Comparison of ENCODE assay signal across 22 mouse cellular contexts in the genomic region with DNA sequence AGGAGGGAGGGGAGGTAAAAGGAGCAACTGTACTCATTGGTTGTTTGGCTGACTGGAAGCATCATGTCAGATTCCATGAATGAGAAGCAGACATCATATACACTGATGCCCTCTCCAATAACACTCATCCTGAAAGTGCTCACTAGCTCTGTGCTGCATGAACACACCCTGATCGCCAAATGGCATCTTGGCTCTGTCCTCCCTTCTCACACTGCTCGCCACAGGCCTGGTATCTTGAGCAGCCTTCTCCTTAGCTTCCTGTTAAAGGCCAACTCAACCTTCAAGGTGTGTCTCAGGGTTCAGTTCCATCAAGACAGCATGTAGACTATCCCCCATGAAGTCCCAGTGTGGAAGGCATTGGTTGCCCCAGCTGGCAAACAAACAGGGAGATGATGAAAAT.
DNase-seq lines count a peak whose midpoint lies in the region; ATAC-seq lines count a peak whose summit lies in the region.
"Had no signal": no experiment of that assay in that cellular context is flagged by ENCODE, and none has a peak within 500 bp of the region (broad histone marks: within the 10 kb centered on the region; RNA-seq: fewer than 3 reads in every experiment).

No protein-coding gene starts in this region.

- H3K9ac ChIP-seq in forebrain, embryonic 14.5 days (ENCODE audit: low read length) = no peak overlapping the region
- H3K9ac ChIP-seq: embryonic facial prominence, embryonic 15.5 days; forebrain, postnatal 0 days; hindbrain, embryonic 15.5 days; kidney, embryonic 15.5 days had no signal

- no peak overlapping the region for H3K4me3 ChIP-seq in forebrain, embryonic 14.5 days (ENCODE audit: low read depth, low read length)
- H3K4me3 ChIP-seq: embryonic facial prominence, embryonic 15.5 days; gastrocnemius, adult 2 months; heart, embryonic 10.5 days; hindbrain, embryonic 10.5 days; hindbrain, embryonic 15.5 days; kidney, embryonic 15.5 days had no signal

- no peaks in the 10 kb centered on the region for H3K27me3 ChIP-seq in forebrain, embryonic 14.5 days (replicated peaks; ENCODE audit: control insufficient read depth, insufficient read depth, low read length)
- H3K27me3 ChIP-seq: embryonic facial prominence, embryonic 15.5 days; hindbrain, embryonic 15.5 days; kidney, embryonic 15.5 days had no signal

- no peaks in the 10 kb centered on the region for H3K36me3 ChIP-seq in forebrain, embryonic 14.5 days (ENCODE audit: control insufficient read depth, insufficient read depth, low read length)
- H3K36me3 ChIP-seq: embryonic facial prominence, embryonic 15.5 days; G1E; heart, embryonic 10.5 days; hindbrain, embryonic 10.5 days; hindbrain, embryonic 15.5 days; kidney, embryonic 15.5 days had no signal

- no peak overlapping the region for H3K27ac ChIP-seq in forebrain, embryonic 14.5 days (ENCODE audit: low read depth, low read length)
- H3K27ac ChIP-seq: embryonic facial prominence, embryonic 15.5 days; gastrocnemius, adult 2 months; heart, embryonic 10.5 days; hindbrain, embryonic 10.5 days; hindbrain, embryonic 15.5 days; kidney, embryonic 15.5 days had no signal

- DNase-seq in cerebellum, postnatal 4 days (ENCODE audit: low spot score in 2 of 2) = no peak
- DNase-seq in cerebellum, adult 11-12 months = peak; percentile 52
- peak; percentile 62 for DNase-seq in cerebellum, adult 9-10 months
- DNase-seq in forebrain, embryonic 14.5 days (ENCODE audit: low spot score) = no peak
- DNase-seq in kidney, postnatal 25 days = no peak
- DNase-seq in frontal cortex, postnatal 25 days (ENCODE audit: low spot score in 2 of 2) = no peak
- DNase-seq: adrenal gland, postnatal 10 days; B cell, adult 2 months; embryo, embryonic 11 days; forebrain, postnatal 0 days; gastrocnemius, adult 2 months; gastrocnemius, postnatal 25 days; kidney, adult 2 months had no signal

- no peaks in the 10 kb centered on the region for H3K4me1 ChIP-seq in forebrain, embryonic 14.5 days (ENCODE audit: control insufficient read depth, insufficient read depth, low read length)
- H3K4me1 ChIP-seq: embryonic facial prominence, embryonic 15.5 days; heart, embryonic 10.5 days; hindbrain, embryonic 10.5 days; hindbrain, embryonic 15.5 days; kidney, embryonic 15.5 days had no signal

- no peaks in the 10 kb centered on the region for H3K9me3 ChIP-seq in forebrain, embryonic 14.5 days (replicated peaks; ENCODE audit: control insufficient read depth, low read length)
- H3K9me3 ChIP-seq: embryonic facial prominence, embryonic 15.5 days; G1E; heart, embryonic 10.5 days; hindbrain, embryonic 10.5 days; hindbrain, embryonic 15.5 days; kidney, embryonic 15.5 days had no signal

- no peak overlapping the region for H3K4me2 ChIP-seq in forebrain, embryonic 14.5 days (ENCODE audit: low read length)
- H3K4me2 ChIP-seq: embryonic facial prominence, embryonic 15.5 days; hindbrain, embryonic 15.5 days; kidney, embryonic 15.5 days had no signal

- WGBS in forebrain, embryonic 14.5 days = 82% methylated on average over 2 of the region's 2 CpGs

- ATAC-seq in cerebellum, adult (ENCODE audit: insufficient number of reproducible peaks, low FRiP score, low TSS enrichment) = peak; percentile 82; the same call in 1 of the 2 replicates
- no peak for ATAC-seq in forebrain, embryonic 14.5 days
- ATAC-seq: CD4-positive, CD25-positive, alpha-beta regulatory T cell, adult 4 months; forebrain, postnatal 0 days; intestine, embryonic 16.5 days had no signal

Comparison
In these comparisons a context has a peak if more than half of its experiments do, and no peak if none do; other contexts are left out.
1. DNase-seq: peak in cerebellum, adult 11-12 months (single experiment) and cerebellum, adult 9-10 months (single experiment); none in cerebellum, postnatal 4 days (0 of 2), forebrain, embryonic 14.5 days (single experiment), kidney, postnatal 25 days (0 of 2) and frontal cortex, postnatal 25 days (0 of 2).